Mouse (Mus musculus): ENCODE results near the gene Prkcb.

Gene Prkcb

DNA sequence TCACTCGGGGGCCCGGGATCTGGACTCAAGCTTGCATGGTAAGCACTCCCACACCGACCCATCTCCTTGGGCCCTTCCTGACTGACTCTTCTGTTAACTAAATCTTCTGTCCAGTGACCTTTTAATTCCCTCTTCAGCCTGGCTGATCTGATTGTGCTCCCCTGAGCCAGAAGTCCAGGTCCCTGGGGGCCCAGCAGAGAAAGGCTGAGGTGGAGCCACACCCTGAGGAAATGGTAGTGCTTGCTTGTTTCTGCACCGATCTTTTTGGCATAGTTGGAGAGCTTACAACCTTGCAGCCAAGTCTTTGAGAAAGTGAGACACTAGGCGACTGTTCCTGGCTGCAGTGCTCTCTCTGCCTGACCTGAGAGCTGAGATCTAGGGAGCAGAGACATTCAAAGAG is 183.7 kb downstream of the Prkcb start:
- DNase-seq: no peak

DNA sequence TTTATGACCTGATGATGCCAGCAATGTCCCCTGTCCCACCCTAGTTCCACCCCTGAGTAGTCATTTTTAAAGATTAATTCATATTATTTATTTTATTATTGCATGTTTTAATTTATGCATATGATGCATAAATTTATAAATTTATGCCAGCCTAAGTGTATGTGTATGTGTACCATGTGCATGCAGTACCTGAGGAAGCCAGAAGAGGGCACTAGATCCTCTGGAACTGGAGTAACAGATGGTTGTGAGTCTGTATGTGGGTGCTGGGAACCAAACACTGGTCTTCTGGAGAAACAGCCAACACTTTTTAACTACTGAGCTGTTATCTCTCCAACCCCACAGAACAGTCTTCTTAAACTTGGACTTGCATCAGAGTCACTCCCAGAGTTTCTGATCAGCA is 186.5 kb downstream of the Prkcb start:
- DNase-seq: no peak

DNA sequence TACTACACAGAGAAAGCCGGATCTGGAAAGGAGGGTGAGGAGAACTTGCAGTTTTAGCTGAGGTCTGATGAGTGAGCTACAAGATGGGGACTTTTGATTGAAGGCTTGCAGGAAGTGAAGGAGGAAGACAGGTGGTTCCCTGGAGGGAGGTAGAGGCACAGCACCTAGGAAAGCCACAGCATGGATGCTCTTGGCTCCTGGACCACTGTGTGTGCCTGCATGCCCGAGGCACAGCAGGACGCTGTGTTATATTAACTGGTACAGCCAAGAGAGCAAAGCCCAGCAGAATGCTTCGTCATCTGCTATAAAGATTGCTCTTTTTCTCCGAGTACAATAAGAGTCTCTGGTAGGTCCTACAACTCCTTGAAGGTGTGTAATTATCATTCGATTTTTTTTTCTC is 188.1 kb downstream of the Prkcb start:
- DNase-seq: no peak

DNA sequence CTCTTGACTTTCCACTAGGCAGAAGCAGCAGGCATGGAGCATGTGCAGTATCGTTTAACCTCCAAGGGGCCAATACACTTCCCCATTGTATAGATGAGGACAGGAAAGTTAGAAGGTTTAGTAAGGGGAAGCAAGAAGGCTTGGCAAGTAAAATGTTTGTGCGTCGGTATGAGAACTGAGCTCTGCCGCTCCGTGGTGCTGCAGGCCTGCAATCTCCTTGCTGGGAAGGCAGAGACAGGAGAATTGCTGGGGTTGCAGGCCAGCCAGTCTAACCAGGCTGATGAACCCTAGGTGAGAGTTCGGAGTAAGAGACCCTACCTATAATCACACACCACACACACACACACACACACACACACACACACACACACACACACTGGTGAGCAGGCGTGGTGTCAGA is 188.6 kb downstream of the Prkcb start:
- no peak for DNase-seq

DNA sequence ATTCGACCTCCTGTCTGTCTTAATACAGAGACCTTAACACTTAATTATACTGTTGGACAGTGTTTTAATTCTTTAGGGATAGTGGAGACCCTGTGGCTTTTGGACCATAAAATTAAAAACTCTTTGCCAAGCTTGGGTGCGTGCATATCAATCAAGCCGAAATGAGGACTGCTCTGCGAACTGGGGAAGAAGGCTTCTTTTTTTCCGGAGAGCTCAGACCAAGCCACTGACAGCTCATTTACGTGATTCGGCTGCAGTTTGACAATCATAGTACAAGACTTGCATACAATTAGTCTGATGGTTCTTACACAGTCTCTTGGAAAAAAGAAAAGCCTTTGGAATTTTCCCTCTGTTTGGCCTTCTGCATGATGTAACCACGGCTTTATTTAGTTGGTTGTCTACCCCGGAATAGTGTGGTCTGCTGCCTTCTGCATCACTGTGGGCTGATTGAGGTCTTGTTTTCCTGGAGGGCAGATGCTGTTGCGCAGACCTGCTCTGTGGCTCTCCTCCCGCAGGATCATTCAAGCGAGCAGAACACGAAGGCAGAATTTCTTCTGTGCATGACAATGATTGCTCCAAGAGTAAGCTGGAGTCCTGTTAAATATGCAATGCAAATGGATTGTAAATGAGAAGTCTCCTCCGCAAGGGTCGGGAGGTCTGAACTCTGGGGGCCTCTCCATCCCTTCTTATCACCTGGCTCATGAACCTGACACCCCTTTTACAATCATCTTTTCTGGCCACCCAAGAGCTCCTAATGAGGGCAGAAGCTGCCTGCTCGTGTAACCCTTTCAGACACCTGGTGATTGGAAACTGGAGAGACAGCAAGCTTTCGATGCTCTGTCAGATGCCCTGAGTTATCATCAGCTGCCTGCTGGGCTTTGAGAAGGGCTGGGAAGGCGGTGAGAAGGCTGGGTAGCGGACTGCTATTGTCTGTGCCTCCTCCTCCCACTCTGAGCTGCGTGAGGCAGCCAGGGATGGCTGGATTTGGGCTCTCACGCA is 189.3 kb downstream of the Prkcb start:
- no peak for DNase-seq

DNA sequence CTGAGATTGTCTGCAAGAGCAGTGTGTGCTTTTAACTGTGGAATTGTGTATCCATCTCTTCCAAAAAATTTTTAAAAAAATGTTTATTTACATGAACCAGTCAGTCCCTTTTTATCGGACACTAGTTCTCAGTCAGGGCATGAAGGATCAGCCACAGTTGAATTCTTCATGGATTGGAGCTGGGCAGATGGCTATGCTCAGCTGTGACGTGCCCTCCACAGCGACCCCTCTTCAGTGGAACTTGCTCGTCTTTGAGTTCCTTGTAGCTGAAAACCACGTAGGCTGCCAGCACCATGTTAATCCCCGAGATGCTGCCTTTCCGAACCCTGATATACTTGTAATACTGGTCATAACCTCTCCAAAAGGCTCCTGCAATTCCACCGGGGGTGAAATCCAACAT is 195.4 kb downstream of the Prkcb start:
- no peak for DNase-seq

DNA sequence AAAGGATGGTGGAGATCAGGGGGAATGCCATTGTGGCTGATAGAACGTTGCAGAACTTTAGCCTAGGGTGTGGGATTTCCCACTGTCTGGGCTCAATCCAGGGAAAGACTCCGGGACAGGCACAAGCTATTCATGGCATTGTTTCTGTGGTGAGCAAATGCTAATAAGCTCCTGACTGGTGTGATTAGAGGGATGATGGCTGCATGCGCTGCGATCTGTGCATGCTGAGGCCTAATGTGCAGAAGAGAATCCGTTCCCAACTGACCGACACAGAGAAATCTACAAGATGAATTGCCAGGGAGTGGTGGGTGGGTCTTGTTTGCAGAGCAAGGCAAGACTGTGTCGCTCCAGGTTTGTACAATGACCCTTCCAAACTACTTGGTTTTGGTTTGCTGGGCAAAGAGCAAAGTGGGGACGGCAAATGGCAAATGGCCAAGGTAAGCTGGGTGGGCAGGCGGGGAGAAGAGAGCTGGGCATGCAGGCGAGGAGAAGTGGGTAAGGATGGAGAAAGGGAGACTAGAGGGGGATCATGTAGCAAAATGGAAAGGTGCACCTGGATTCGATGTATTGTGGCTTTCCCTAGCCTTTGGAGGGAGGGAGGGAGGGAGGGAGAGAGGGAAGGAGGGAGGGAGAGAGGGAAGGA is 199.5 kb downstream of the Prkcb start:
- no peak for DNase-seq

DNA sequence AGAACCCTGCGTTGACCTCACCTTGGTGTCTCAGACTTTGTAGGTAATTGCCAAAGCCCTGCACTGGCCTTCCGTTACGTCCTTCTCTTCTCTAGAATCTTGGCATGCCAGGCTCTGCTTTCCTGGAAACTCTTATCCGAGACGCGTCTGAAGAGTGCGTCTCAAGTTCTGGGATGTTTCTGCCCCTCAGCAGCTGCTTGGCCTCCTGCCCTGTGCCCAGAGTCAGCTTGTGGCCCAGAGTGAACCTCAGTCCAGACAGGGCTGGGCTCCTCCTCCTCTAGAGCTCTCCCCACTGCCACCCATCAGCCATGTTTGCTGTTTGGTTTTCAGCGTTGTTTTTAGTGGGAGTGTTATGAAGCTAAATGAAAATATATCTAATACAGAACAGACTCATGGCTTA is 203.5 kb downstream of the Prkcb start:
- no peak for DNase-seq

DNA sequence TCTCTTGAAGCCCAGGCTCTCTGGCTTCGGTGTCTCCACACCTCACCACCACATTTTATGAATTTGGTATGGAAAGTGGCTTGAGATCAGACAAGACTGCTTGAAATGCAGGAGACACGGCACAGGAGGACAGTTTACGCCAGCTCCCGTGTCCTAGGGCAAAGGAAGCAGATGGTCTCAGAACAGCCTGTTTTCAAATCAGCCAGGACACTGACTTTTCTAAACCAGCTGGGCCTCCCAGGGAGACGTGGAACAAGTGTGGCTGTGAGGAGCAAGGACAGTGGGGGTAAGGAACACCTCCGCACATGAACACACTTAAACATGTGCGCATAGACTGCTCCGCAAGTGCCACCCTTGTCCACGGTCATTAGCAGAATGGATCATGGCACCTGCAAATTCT is 204.4 kb downstream of the Prkcb start:
- DNase-seq: peak; percentile 68

DNA sequence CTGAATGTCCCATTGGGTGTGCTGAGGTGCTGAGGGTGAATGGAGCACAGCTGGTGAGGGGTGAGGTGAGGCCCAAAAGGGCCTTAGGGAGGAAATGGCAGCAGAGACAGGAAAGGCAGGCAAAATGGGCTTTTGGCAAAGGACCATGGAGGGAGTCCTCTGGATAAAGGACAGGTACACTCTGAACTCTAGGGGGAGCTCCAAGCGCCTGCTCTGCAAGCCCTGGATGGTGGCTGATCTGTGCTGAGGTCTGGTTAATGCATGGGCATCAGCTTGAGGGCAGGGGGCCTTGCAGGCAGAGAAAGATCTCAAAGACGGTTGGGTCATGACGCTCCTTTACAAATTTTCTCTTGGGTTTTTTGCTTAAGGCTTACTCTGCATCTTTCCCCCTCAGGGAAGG is 205.5 kb downstream of the Prkcb start:
- DNase-seq: peak; percentile 35

DNA sequence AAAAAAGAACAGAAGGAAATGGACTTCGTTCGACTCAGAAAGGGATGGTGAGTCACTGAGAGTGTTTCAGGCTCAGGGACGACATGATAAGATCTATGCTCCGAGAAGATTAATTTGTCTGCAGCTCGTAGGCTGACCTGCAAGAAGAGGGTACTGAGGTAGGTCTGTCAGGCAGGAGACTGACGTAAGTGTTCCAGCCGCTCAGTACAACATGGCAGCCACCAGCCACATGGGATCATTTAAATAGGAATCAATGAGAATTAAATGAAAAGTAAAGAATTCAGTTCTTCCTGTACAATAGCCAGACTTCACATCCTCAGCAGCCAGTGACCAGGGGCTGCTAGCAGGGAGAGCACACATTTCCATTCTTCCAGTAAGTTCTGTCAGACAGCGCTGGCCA is 209.0 kb downstream of the Prkcb start:
- DNase-seq: no peak

DNA sequence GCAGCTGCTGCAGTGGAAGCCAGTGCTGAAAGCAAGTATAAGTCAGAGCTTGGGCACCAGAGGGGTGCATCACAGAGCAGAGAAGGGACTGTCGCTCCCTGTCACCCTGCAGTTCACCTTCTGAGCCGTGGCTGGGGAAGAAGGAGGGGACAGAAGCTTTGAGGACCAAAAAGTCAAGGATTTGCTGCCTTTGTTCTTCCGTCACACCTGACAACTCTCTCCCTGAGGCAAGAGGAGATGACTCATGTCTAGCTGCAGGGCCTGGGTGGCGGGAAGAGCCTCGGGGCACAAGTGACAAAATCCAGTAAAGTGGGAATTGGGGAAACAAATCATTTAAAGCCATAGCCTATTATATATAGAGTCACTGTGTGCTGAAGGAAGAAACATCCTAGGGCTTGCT is 209.9 kb downstream of the Prkcb start:
- DNase-seq: no peak

DNA sequence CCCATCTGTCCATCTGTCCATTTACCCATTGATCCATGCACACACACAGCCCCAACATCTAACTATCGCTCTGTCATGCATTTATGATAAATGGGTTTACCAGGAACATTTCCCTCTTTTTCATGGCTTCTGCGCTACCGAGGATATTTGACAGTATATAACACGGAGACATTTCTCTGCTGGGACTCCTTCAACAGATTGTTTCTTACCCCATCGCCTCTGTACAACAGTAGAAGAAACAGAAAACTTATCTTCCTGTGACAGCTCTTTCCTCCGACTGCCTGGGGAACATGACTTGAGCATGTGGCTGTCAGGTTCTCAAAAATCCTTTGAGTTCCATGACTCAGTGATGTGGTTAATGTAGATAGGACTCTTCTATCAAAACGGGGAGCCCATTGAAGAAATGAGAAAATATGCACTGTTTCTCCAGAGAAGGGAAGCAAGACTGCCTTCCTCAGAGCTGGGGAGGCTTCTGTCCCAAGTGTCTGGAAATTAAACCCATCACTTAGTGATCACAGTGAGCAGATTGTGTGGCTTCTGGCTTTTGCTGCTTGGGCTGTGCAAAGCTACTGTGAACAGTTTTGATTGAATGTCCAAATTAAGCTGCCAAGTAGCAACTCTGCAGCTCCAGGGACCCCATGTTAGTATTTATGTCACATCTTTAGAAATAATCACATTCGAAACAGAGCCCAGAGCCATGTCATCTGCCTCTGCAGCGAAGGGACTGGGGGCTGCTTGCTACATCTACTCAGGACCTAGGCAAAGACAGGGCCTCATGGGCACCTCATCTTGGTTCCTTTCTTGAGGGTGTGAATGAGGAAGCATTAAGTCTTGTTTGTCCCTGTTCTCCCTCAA is 211.4 kb downstream of the Prkcb start:
- DNase-seq: no peak

DNA sequence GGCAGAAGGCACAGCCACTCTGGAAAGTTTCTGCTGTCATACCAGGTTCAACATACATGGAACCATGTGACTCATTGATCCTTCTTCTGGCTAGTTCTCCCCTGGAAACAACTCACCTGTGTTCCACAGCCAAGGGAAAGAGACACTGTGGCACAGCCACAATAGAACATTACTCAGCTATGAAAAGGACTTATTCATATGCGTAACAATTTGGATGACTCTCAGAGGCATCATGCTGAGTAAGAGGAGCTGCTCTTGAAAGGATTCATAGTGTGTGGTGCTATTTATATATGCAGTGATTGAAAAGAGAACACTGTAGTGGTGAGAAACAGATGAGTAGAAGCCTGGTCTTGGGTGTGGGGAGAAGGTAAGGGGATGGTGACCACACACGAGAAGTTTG is 217.9 kb downstream of the Prkcb start:
- no peak for DNase-seq

DNA sequence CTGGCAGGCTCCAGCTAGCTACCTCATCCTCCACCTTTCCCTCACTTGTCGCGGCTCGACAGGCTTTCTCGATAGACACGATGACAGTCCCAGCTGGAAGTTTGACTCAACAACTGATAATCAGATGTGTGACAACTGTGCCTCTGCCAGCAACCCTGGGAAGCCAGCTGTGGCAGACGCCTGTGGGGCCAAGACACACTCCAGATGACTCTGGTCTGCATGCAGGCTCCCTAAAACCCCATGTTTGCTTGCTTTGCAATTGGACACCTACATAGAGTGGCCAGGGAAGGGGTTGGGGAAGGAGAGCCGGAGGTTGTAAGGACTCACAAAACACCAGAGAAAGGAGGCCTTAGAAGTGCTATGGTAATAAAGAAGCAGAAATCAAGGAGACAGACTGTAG is 221.4 kb downstream of the Prkcb start:
- DNase-seq: no peak

DNA sequence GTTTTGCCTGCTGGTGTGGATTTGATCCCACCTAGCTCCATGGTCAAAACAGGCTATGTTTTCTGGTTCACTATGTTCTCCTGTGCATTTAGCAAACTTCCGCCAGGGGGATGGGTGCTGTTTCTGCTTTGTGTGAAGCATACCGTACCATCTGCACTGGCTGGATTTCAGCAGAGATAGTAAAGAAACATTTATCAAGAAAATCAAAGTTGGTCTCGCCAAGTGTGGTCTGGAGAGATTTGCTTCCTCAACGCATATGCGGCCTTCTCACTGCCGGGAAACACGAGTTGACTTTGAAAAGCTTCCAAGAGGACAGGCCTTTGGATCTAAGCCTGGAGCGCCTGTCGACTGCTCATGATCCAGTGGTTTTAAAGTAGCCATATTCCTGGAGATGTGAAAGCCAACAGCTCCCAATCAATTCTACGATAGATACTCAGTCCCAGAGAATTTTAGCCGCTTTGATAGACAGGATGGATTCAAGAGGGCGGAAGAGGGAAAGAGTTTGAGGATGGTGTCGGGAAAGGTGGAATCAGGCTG is 223.9 kb downstream of the Prkcb start:
- DNase-seq: no peak

DNA sequence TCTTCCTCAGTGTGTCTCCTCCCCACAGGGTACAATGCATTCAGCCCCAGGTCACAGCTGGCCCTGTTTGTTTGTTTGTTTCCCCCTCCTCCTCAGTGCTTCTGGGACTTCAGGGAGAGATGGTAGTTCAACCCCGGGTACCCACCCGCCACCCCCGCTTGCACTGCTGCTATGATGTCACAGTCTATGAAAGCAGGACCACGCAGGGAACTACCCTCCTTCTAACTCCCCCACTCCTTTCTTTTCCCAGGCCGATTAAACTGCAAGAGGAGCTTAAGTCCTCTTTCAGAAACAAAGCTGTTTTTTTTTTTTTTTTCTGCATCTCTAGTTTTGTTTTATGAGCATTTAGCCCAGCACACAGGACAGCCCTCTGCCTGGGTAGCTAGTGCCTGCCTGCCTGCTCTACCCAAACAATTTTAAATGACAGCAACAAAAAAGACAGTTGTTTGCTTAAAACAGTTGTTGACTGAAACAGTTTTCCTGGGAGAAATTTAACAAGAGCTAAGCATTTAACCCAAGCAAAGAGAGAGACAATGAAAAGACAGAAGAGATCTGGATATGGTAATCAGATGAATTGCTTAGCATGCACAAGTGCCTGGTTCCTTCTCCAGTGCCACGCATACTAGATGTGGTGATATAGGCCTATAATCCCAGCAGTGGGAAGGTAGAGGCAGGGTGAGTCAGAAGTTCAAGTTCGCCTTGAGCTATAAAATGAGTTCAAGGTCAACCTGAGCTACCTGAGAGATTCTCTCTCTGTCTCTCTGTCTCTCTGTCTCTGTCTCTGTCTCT is 232.5 kb downstream of the Prkcb start:
- DNase-seq: no peak

DNA sequence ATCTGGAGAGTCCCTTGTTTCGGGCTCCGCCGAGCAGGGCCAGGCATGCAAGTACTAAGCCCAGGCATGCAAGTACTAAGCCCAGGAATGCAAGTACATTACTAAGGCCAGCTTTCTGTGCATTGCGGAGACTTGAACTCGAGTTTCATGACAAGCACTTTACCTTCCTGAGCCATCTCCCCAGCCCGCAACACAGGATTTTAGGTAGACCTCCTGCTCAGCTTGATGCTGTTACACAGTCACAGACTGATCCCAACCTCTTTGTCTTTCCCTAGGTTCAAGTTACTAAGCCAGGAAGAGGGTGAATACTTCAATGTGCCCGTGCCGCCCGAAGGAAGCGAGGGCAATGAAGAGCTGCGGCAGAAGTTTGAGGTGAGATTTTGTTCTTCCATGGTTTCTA is 239.7 kb downstream of the Prkcb start:
- DNase-seq: no peak

DNA sequence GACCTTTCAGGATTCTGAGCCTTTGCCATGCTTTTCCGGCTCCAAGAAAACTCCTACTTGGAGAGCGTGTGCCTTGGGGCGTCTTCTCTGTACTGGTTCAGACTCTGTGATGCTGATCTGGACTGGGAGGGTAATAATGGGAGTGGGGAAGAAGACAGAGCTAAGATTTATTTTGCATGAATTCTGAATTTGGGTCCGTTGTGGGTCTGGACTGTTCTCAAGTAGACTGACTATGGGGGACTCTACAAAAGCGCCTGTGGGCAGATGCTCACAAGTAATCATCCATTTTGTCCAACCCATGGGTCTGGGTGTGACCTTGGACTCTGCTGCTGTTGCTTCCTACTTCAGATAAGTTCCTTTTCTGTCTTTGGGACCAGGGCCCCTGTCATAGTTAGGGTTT is 240.1 kb downstream of the Prkcb start:
- DNase-seq: no peak

DNA sequence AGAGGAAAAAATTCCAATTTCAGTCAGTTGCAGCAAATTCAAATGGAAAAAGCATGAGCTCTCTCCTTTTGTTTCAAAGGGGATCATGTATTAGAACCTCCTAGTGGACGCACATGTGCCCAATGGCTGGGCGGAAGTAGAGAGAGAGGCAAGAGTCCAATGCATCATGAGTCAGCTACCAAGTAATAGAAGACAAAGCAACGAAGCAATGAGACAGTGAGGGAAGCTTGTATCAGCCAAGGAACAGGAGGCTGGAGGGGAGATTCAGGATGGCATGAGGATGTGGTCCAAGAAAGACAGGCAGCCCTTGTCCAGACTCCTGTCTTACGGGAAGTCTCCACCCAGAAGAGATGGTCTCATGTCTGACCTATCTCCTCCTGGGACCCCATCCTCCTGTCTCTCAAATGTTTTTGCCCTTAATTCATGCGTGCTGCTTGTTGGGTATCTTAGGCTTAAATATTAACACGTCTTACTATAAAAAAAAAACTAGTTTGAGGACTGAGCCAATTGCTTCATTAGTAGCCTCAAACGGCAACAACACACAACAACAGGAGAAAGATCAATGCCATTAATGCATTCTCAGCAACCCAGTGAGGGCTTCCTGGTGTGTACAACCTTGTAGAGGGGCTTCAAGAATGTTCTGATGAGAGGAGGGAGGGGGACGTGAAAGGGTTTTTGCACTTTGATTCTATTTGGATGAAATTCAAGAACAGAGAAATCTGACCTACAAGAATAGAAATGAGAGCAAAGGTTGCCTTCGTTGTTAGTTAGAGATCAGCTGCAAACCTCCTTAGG is 245.2 kb downstream of the Prkcb start:
- DNase-seq: no peak

DNA sequence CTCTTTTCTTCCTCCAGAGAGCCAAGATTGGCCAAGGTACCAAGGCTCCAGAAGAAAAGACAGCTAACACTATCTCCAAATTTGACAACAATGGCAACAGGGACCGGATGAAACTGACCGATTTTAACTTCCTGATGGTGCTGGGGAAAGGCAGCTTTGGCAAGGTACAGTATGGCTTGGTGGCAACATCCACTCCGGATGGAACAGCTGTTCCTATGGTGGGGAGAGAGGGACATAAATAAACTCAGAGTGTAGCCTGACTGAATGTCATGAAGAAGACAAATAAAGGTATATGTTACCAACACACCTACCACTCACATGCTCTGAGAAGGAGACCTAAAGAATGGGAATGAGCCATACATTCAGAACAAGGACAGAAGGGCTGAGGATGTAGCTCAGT is 256.1 kb downstream of the Prkcb start:
- no peak for DNase-seq
